Mouse (Mus musculus): ENCODE measurements around the gene Col4a3bp.

- TF ChIP-seq CTCF (IDR thresholded peaks at IDR 0.05; ENCODE audit: control insufficient read depth, insufficient read depth, low read length) (no peak), POLR2A (IDR thresholded peaks at IDR 0.05; ENCODE audit: borderline replicate concordance, control insufficient read depth, low read depth, low read length) (no peak)
Observed at GRCm38 (mm10) chr13:96527022-96527421, 15.4 kb upstream of the Col4a3bp start.

Measured in bone marrow, adult 2 months (tissue).